Mouse (Mus musculus) hindbrain, embryonic 10.5 days (tissue): ENCODE data around the gene Pold1. TPM values are rescaled to one million over a fixed set of nuclear protein-coding genes. Genes with fewer than 3 reads are reported as not detected.

Experiments
- DNase-seq: peaks from one replicate; pipeline ENCODE4 v3.0.0-alpha.2; 2017; ENCODE audit warnings: low spot score
- H3K27ac ChIP-seq: fragments of 300-500 bp; sonication (generic); 2 replicates; pipeline ENCODE4 v1.5.1; 2016; ENCODE audit warnings: mild to moderate bottlenecking, moderate library complexity
- H3K27me3 ChIP-seq: fragments of 300-500 bp; sonication (generic); 2 replicates; pipeline ENCODE4 v1.6.1; 2016; ENCODE audit warnings: mild to moderate bottlenecking; ENCODE audit not compliant: poor library complexity, insufficient read depth, severe bottlenecking
- H3K36me3 ChIP-seq: fragments of 300-500 bp; sonication (generic); 2 replicates; pipeline ENCODE4 v1.6.1; 2016; ENCODE audit warnings: mild to moderate bottlenecking, moderate library complexity
- H3K4me1 ChIP-seq: fragments of 300-500 bp; sonication (generic); replicated peaks from 2 replicates; pipeline ENCODE4 v1.6.1; 2016; ENCODE audit warnings: mild to moderate bottlenecking
- H3K4me3 ChIP-seq: fragments of 300-500 bp; sonication (generic); 2 replicates; pipeline ENCODE4 v1.5.1; 2016; ENCODE audit warnings: mild to moderate bottlenecking, moderate library complexity
- H3K9me3 ChIP-seq: fragments of 300-500 bp; sonication (generic); 2 replicates; pipeline ENCODE4 v1.6.1; 2016; ENCODE audit warnings: mild to moderate bottlenecking, moderate library complexity
- WGBS: fragments of 180-500 bp; shearing (Covaris S2); methylation state at CpG from one replicate; pipeline ENCODE4 v1.1.7; 2016; 5-methylcytosine and 5-hydroxymethylcytosine counted together
- polyA plus RNA-seq: library from polyadenylated mRNA; unstranded; fragments of >200 nt; fragmentation: Nextera tagmentation; extraction: Ambion mirVana; gene quantifications from 2 replicates; pipeline ENCODE4 v1.2.1, GENCODE M21; 2016

Pold1 gene
- polyA plus RNA-seq, 1 experiment from 2014 or later, result 133 TPM

DNA sequence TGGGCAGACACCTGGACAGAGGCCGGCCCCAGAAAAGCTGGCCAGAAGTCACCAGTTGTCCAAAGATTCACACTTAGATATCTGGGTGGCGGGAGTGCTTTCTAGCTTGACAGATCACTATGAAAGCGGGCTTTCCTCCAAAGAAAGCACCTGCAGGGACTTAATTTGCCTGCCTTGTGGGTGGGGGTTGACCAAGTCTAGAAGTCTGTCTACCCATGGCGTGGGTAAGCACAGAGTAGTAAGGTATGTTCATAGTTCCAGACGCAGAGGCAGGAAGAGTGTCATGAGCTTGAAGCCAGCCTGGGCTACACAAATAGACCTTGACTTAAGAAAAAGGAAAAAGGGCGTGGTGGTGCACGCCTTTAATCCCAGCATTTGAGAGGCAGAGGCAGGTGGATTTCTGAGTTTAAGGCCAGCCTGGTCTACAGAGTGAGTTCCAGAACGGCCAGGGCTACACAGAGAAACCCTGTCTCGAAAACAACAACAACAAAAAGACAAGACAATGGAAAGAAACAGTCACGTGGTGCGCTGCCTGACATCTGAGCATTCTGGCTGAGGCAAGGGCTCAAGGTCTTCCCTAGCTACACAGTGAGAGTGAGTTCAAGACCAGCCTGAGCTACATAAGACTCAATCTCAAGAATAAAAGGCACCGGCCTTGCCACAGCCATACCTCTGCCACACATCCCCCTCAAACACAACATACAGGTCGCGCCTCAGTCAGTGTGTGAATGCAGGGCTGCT lies 22.1 kb downstream of the Pold1 start:
- Histone ChIP-seq H3K4me3 (no peak overlapping the region), H3K4me1 (peaks cover 40% of the 10 kb centered on the region), H3K9me3 (no peaks in the 10 kb centered on the region), H3K27ac (no peak overlapping the region), H3K36me3 (no peaks in the 10 kb centered on the region), H3K27me3 (peaks cover 87% of the 10 kb centered on the region)
- 88% methylated on average over 14 of the region's 14 CpGs for WGBS
- no peak for DNase-seq

DNA sequence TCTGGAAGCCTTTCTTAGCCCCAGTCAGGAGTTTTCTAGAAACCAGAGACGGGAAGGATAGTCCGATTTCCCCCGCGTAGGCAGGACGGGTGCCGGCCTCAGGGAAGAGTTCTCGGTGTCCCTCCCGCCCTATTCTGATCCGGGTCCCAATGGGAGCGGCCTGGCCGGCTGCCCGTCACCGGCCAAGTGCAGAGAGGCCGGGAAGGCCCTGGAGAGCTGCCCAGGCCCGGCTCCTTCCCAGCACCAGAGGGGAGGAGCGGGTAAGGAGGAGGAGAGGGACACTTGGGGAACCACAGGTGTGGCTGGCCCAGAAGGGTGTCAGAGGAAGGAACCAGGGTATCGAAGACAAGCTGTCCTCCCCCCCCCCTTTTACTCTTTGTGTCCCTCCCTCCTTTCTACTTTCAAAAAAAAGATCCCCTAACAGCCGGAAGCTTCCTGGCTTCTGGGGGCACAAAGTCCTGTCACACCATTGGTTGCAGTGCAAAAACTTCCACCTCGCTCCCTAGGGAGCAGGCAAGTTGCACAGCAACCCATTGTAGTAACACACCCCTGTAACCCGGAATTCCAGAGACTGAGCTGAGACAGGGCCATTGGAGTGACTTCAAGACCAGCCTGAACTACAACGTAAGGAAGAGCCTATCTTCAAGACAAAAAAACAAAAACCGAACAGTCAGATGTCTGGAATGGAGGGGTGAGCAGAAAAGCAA lies 23.4 kb downstream of the Pold1 start:
- 14% methylated on average over 22 of the region's 22 CpGs for WGBS
- DNase-seq, result peak; percentile 20
- Histone ChIP-seq H3K27me3 (peaks cover 98% of the 10 kb centered on the region), H3K4me3 (peak overlapping the region; percentile 9; the same call in 1 of the 2 replicates), H3K9me3 (no peaks in the 10 kb centered on the region), H3K36me3 (no peaks in the 10 kb centered on the region), H3K27ac (peak overlapping the region; percentile 64; the same call in 1 of the 2 replicates), H3K4me1 (peaks cover 42% of the 10 kb centered on the region)

DNA sequence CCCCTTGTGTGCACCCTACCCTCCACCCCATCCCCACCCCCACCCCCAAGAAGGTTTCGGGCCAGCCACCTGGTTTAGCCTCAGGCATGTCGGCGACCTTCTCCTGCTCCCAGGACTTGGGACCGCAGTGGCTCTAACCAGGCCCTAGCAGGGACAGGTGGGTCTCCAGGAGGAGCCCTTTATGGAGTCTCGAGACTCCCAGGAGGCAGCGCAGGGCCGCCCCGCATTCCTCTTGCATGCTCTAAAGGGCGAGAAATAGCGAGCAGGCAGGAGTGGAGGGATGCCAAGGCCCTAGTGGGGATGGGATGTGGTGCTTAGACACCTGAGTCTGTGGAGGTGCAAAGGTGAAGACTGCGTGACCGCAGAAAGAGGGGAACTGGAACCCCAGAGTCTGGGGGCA lies 24.1 kb downstream of the Pold1 start, which contains the start of gene Mybpc2:
Gene Mybpc2, minus strand, starts transcription at position 155 of the 400 bp plus-strand sequence.
- Histone ChIP-seq H3K4me3 (peak within 1 kb of the TSS; percentile 9; the same call in 1 of the 2 replicates), H3K27me3 (peaks cover 90% of the 10 kb centered on the region), H3K9me3 (peaks cover 2% of the 10 kb centered on the region; the same call in 1 of the 2 replicates), H3K4me1 (peaks cover 40% of the 10 kb centered on the region), H3K36me3 (no peaks in the 10 kb centered on the region), H3K27ac (peak within 1 kb of the TSS; percentile 64; the same call in 1 of the 2 replicates)
- 32% methylated on average over 12 of the region's 12 CpGs for WGBS
- no peak for DNase-seq

DNA sequence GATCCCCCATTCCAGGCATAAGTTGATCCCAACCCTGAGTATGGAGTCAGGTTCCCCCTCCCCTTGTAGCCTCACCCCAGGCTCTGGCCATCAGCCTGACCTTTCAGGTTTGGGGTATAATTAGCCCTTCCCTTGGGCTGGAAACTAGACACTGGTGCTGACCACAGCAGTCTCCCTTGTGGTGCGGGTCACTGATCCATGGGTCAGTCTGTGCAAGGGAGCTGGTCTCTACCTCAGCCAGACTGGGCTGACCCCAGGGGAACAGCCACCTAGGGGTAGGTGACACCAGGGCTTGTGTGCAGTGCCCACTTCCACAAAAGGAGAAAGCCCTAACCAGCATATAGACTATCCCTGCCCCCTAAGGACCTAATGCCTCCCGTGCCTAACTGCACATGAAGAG lies 25.6 kb downstream of the Pold1 start:
- H3K4me1 ChIP-seq, result peaks cover 28% of the 10 kb centered on the region
- H3K27ac ChIP-seq, result no peak overlapping the region
- peaks cover 76% of the 10 kb centered on the region for H3K27me3 ChIP-seq
- DNase-seq, result no peak
- H3K4me3 ChIP-seq, result no peak overlapping the region
- peaks cover 7% of the 10 kb centered on the region; the same call in 1 of the 2 replicates for H3K9me3 ChIP-seq
- 80% methylated on average over 2 of the region's 2 CpGs for WGBS
- no peaks in the 10 kb centered on the region for H3K36me3 ChIP-seq

DNA sequence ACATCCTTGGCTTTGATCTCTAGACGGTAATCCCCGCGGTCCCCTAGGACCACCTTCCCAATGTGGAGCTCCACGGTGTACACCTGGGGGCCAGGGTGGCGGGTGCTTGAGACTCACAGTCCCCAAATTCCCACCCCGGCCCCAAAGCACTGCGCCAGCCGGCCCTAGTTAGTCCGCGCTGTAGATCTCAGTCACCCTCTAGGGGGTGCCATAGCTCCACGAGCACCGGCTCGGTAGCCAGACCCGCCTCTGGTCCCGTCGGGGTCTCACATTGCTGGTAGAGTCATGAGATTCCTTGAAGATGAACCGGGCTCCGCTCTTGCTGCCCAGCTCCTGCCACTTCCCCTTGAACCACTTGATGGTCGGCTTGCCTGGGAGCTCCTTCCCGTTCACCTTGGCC lies 26.9 kb downstream of the Pold1 start:
- Histone ChIP-seq H3K27ac (no peak overlapping the region), H3K4me1 (peaks cover 21% of the 10 kb centered on the region), H3K9me3 (peaks cover 7% of the 10 kb centered on the region; the same call in 1 of the 2 replicates), H3K27me3 (peaks cover 63% of the 10 kb centered on the region), H3K4me3 (peak overlapping the region; percentile 34), H3K36me3 (no peaks in the 10 kb centered on the region)
- 2% methylated on average over 20 of the region's 20 CpGs for WGBS
- peak; percentile 69 for DNase-seq

DNA sequence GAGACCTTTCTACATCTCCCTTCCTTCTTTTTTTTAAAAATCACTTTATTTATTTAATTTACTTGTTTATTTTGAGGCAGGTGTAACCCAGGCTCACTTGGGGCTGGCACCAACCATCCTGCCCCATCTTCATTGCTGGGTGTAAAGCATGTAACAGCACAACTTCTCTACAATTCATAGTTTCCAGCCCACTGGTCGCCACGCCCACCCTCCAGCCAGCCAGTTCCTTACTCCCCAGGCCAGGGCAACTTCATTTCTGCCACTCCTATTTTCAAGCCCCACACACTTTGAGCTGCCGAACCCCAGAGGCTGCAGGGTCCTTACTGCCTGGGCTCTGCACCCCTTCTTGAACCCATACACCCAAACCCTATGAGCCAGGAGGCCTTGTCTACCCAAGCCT lies 27.7 kb downstream of the Pold1 start:
- H3K4me3 ChIP-seq, result 0 out of 2 replicates have a peak overlapping the region, but pooled peaks have one; percentile 34

DNA sequence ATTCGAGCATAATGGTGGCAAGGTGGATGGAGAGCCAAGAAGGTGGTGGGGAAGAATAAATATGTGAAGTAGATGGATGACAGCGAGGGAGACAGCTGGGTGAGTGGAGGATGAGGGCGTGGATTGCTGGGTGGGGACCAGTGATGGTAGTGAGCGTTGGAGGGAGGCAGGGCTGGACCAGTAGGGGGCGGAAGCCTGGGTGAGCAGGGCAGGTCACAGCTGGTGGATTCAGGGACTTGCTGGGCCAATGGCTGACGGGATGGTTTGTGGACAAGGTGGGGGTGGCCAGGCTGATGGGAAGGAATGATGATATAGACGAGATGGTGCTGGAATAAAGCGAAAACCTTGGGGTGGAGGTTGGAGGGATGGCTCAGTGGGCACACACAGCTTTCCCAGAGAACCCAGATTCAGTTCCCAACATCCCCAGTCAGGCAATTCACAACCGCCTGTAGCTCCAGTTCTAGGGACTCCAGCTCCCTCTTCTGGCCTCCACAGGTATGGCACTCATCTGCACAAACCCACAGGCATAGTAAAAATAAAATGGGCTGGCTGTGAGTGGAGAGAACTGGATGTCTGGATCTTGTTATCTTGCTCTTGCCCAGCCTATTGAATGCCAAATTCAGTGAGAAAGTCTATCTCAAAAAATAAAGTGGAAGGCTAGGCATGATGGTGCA lies 29.3 kb downstream of the Pold1 start:
- peaks cover 39% of the 10 kb centered on the region for H3K27me3 ChIP-seq

More for the DNA sequence above, 27.7 kb downstream of the Pold1 start:
- Histone ChIP-seq H3K4me1 (peaks cover 21% of the 10 kb centered on the region), H3K27ac (no peak overlapping the region), H3K36me3 (no peaks in the 10 kb centered on the region), H3K27me3 (peaks cover 55% of the 10 kb centered on the region), H3K9me3 (peaks cover 7% of the 10 kb centered on the region; the same call in 1 of the 2 replicates)
- 68% methylated on average over 3 of the region's 3 CpGs for WGBS
- no peak for DNase-seq

DNA sequence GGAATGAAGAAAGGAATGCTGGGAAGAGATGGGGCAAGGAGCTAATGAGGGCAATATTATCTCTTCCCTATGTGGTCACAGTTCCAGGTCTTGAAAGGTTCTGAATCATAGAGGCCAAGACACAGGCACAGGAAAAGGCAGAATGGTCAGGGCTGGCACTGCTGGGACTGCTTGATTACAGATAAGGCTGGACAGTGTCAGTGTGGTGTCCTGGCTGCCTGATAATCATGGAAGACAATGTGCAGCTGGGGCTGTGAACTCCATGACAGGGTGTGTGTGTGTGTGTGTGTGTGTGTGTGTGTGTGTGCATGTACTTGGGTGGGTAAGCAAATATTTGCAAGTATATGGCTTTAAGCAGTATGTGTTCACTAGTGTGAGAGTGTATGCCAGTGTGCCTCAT lies 41.2 kb downstream of the Pold1 start:
- H3K27ac ChIP-seq, result no peak overlapping the region
- no peaks in the 10 kb centered on the region for H3K36me3 ChIP-seq
- H3K27me3 ChIP-seq, result peaks cover 16% of the 10 kb centered on the region; the same call in 1 of the 2 replicates
- H3K4me1 ChIP-seq, result no peaks in the 10 kb centered on the region
- no peak for DNase-seq
- peaks cover 4% of the 10 kb centered on the region; the same call in 1 of the 2 replicates for H3K9me3 ChIP-seq
- no peak overlapping the region for H3K4me3 ChIP-seq

More for the DNA sequence above, 29.3 kb downstream of the Pold1 start:
- no peak for DNase-seq
- Histone ChIP-seq H3K4me1 (peaks cover 8% of the 10 kb centered on the region), H3K9me3 (peaks cover 7% of the 10 kb centered on the region; the same call in 1 of the 2 replicates), H3K27ac (no peak overlapping the region), H3K36me3 (no peaks in the 10 kb centered on the region), H3K4me3 (no peak overlapping the region)
- WGBS, result 71% methylated on average over 9 of the region's 9 CpGs

DNA sequence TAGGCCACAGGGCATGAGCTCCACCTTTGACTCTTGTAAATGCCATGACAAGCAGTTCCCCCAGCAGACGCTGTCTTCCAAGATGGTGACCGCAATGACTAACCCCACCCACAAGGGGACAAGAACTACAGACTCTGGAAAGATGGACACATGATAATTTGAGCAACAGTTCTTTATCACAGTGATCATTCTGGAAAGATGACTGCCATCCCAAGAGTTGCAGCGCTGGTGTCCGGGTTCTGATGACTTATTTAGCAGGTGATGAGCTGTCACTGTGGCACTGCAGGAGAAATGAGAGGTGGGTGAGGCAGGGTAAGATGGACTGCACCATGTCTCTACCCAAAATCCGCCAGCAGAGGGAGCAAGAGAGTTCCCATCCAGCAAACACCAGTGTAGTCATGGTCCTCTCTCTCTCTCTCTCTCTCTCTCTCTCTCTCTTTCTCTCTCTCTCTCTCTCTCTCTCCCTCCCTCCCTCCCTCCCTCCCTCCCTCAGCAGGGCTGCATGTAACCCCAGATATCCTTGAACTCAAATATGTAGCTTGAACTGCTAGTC lies 47.0 kb downstream of the Pold1 start:
- peaks cover 12% of the 10 kb centered on the region; the same call in 1 of the 2 replicates for H3K4me1 ChIP-seq
- H3K36me3 ChIP-seq, result peaks cover 6% of the 10 kb centered on the region; the same call in 1 of the 2 replicates
- DNase-seq, result peak; percentile 73
- H3K9me3 ChIP-seq, result no peaks in the 10 kb centered on the region
- H3K27ac ChIP-seq, result no peak overlapping the region
- 39% methylated on average over 5 of the region's 5 CpGs for WGBS
- no peak overlapping the region for H3K4me3 ChIP-seq
- peaks cover 19% of the 10 kb centered on the region for H3K27me3 ChIP-seq

DNA sequence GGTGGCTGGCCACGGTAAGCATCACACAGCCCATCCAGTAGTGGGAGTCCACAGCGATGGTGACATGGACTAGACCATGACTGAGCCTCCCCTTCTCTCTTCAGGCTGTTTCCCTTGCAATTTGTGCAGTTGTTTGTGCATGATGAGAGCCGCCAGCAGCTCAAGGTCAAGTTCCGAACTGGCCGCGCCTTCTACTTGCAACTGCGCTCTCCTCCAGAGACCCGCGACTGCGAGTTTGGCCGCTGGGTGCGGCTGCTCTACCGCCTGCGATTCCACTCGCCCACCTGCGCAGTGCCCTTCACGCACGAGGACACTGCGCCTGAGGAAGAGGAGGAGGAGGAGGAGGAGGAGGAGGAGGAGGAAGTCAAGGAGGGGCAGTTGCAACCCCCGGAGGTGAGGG lies 48.6 kb downstream of the Pold1 start:
- Histone ChIP-seq H3K27ac (no peak overlapping the region), H3K4me3 (no peak overlapping the region), H3K4me1 (peaks cover 23% of the 10 kb centered on the region), H3K36me3 (peaks cover 6% of the 10 kb centered on the region; the same call in 1 of the 2 replicates), H3K9me3 (no peaks in the 10 kb centered on the region), H3K27me3 (peaks cover 19% of the 10 kb centered on the region)
- no peak for DNase-seq
- 60% methylated on average over 20 of the region's 20 CpGs for WGBS

DNA sequence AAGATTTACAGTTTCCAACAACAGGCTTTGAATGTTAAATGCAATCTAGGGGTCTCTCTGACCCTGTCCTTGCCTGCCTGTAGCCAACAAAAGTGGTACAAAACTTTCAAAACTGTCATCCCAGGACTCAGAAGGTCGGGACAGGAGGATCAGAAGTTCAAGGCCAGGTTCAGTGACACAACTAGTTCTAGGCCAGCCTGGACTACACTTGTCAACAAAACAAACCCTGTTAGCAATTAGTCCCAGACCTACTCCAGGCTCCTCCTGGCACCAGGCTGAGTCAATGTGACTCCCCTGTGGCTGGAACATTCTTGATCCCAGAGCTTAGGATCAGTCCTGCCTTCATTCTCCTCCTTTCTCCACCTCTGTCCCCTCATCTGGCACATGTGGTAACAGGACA lies 49.7 kb downstream of the Pold1 start:
- Histone ChIP-seq H3K27me3 (peaks cover 19% of the 10 kb centered on the region), H3K27ac (no peak overlapping the region), H3K4me1 (peaks cover 29% of the 10 kb centered on the region), H3K36me3 (peaks cover 15% of the 10 kb centered on the region), H3K4me3 (no peak overlapping the region), H3K9me3 (no peaks in the 10 kb centered on the region)
- WGBS, result 83% methylated on average over 1 of the region's 1 CpGs
- DNase-seq, result no peak

DNA sequence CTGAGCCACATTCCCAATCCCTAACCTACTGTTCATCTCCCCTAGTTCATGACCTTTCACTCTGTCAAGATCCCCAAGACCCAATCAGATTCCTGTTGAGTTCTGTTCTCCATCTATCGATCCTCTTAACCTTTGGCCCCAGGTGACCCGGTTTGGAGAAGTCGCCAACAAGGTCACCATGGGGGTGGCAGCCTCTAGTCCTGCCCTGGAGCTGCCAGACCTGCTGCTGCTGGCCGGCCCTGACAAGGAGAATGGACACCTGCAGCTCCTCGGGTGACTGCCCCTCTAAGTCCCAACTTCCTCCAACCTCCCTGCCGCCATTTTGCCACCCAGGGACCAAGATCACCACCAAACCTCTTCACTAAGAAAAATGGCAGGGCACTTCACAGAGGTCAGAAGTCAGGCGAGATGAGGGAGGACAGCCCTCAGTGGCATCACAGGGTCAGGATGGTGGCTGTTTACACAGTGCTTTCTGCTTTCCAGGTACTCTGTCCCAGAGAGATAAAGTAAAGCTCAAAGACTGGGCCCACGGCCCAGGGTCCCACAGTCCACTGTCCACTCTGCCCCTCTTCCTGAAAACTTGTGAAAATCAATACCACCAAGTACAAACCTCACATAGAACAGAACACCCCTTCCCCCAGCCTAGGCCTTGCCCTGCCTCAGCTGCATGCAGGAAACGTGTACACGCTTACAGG lies 51.1 kb downstream of the Pold1 start:
- Histone ChIP-seq H3K4me3 (peak overlapping the region; percentile 89), H3K36me3 (peaks cover 29% of the 10 kb centered on the region), H3K27me3 (peaks cover 19% of the 10 kb centered on the region), H3K4me1 (peaks cover 29% of the 10 kb centered on the region), H3K27ac (peak overlapping the region; percentile 99), H3K9me3 (no peaks in the 10 kb centered on the region)
- no peak for DNase-seq
- 83% methylated on average over 10 of the region's 10 CpGs for WGBS
